8 mouse cellular contexts compared by ENCODE assay signal in the genomic region with DNA sequence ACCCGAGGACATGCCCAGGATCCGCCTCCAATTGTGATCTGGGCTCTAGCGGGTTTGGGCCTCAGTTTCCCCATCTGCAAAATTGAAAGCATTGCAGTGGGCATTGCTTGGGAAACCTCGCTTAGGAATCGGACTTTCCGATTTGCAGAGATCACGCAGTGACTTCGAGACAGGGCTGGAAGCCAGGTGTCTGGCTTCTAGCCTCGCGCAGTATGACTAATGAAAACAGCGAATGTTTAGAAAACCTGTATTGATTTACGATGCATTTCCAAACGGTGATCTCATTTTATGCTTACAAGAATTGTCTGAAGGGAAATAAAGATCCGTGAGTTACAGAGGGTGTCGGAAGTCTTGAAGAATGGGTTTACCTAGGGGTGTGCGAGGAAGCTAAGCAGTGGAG. TPM values are rescaled to one million over a fixed set of nuclear protein-coding genes. Genes with fewer than 3 reads are reported as not detected.
DNase-seq lines count a peak whose midpoint lies in the region; ATAC-seq lines count a peak whose summit lies in the region.

No protein-coding gene starts in this region.

- H3K4me2 ChIP-seq in kidney, embryonic 16.5 days (replicated peaks; ENCODE audit: low read depth, low read length): peak overlapping the region; percentile 68
- peak overlapping the region; percentile 86 for H3K4me2 ChIP-seq in forebrain, embryonic 12.5 days
- peak overlapping the region; percentile 92 for H3K4me2 ChIP-seq in liver, embryonic 15.5 days

- peak overlapping the region; percentile 91 for H3K27ac ChIP-seq in kidney, embryonic 16.5 days (ENCODE audit: low read length)
- peak overlapping the region; percentile 92 for H3K27ac ChIP-seq in forebrain, embryonic 12.5 days
- peak overlapping the region; percentile 80 for H3K27ac ChIP-seq in liver, embryonic 15.5 days (replicated peaks)

- no peaks in the 10 kb centered on the region for H3K9me3 ChIP-seq in kidney, embryonic 16.5 days (ENCODE audit: low read length)
- no peaks in the 10 kb centered on the region for H3K9me3 ChIP-seq in forebrain, embryonic 12.5 days
- H3K9me3 ChIP-seq in liver, embryonic 15.5 days (replicated peaks): no peaks in the 10 kb centered on the region

- H3K9ac ChIP-seq in kidney, embryonic 16.5 days (replicated peaks; ENCODE audit: low read length): peak overlapping the region; percentile 90
- peak overlapping the region; percentile 87 for H3K9ac ChIP-seq in forebrain, embryonic 12.5 days
- peak overlapping the region; percentile 73 for H3K9ac ChIP-seq in liver, embryonic 15.5 days

- WGBS in kidney, embryonic 16.5 days: under 1% methylated on average over 16 of the region's 16 CpGs
- 2% methylated on average over 16 of the region's 16 CpGs for WGBS in forebrain, embryonic 12.5 days
- WGBS in liver, embryonic 15.5 days (ENCODE audit: insufficient replicate concordance): under 1% methylated on average over 16 of the region's 16 CpGs

- ATAC-seq in kidney, embryonic 16.5 days (ENCODE audit: low FRiP score, low TSS enrichment): 0 out of 2 replicates have a peak, but pooled peaks have one; percentile 6
- no peak for ATAC-seq in forebrain, embryonic 12.5 days (ENCODE audit: low FRiP score)
- ATAC-seq in liver, embryonic 15.5 days (ENCODE audit: insufficient read depth): no peak

- no peaks in the 10 kb centered on the region for H3K27me3 ChIP-seq in kidney, embryonic 16.5 days (ENCODE audit: insufficient read depth, low read length)
- H3K27me3 ChIP-seq in forebrain, embryonic 12.5 days: no peaks in the 10 kb centered on the region
- H3K27me3 ChIP-seq in liver, embryonic 15.5 days: no peaks in the 10 kb centered on the region

- H3K36me3 ChIP-seq in kidney, embryonic 16.5 days (ENCODE audit: insufficient read depth, low read length): peaks cover 30% of the 10 kb centered on the region
- H3K36me3 ChIP-seq in forebrain, embryonic 12.5 days (replicated peaks): peaks cover 38% of the 10 kb centered on the region
- peaks cover 33% of the 10 kb centered on the region for H3K36me3 ChIP-seq in liver, embryonic 15.5 days (replicated peaks)

- peak overlapping the region; percentile 81 for H3K4me3 ChIP-seq in kidney, embryonic 16.5 days (ENCODE audit: low read length)
- peak overlapping the region; percentile 86 for H3K4me3 ChIP-seq in forebrain, embryonic 12.5 days (replicated peaks)
- H3K4me3 ChIP-seq in liver, embryonic 15.5 days (replicated peaks): peak overlapping the region; percentile 76

- H3K4me1 ChIP-seq in kidney, embryonic 16.5 days (ENCODE audit: insufficient read depth, low read length): peaks cover 14% of the 10 kb centered on the region
- peaks cover 20% of the 10 kb centered on the region for H3K4me1 ChIP-seq in forebrain, embryonic 12.5 days
- H3K4me1 ChIP-seq in liver, embryonic 15.5 days (replicated peaks): peaks cover 30% of the 10 kb centered on the region

- no peak for DNase-seq in kidney, postnatal 10 days
- DNase-seq in NIH3T3 (ENCODE audit: low read depth): peak; percentile 82
- DNase-seq in embryo, embryonic 11 days: no peak
- no peak for DNase-seq in ovary, adult 18-20 months (ENCODE audit: low spot score)
- no peak for DNase-seq in cerebellum, postnatal 4 days (ENCODE audit: low spot score in 2 of 2)

RNA-seq across cellular contexts. Expression of gene Prpf19, which starts 0.7 kb away (rescaled TPM):
- 47.6 and 51.3 TPM in 2 replicates for polyA plus RNA-seq in kidney, embryonic 16.5 days (2015; fragmentation: Nextera tagmentation; extraction: Ambion mirVana)
- polyA plus RNA-seq in forebrain, embryonic 12.5 days (2016; fragmentation: Nextera tagmentation; extraction: Ambion mirVana): 43.3 and 49.6 TPM in 2 replicates
- polyA plus RNA-seq in liver, embryonic 15.5 days (2015; fragmentation: Nextera tagmentation; extraction: Ambion mirVana): 13.6 and 14.5 TPM in 2 replicates

RNA-seq across cellular contexts. Expression of gene Tmem109, which starts 13.9 kb away (rescaled TPM):
- 115 and 118 TPM in 2 replicates for polyA plus RNA-seq in kidney, embryonic 16.5 days (2015; fragmentation: Nextera tagmentation; extraction: Ambion mirVana)
- polyA plus RNA-seq in forebrain, embryonic 12.5 days (2016; fragmentation: Nextera tagmentation; extraction: Ambion mirVana): 35.6 and 36.6 TPM in 2 replicates
- 20.0 and 20.6 TPM in 2 replicates for polyA plus RNA-seq in liver, embryonic 15.5 days (2015; fragmentation: Nextera tagmentation; extraction: Ambion mirVana)

RNA-seq across cellular contexts. Expression of gene Zp1, which starts 24.7 kb away (rescaled TPM):
- polyA plus RNA-seq in kidney, embryonic 16.5 days (2015; fragmentation: Nextera tagmentation; extraction: Ambion mirVana): not detected in 2 replicates
- polyA plus RNA-seq in forebrain, embryonic 12.5 days (2016; fragmentation: Nextera tagmentation; extraction: Ambion mirVana): not detected in 2 replicates
- polyA plus RNA-seq in liver, embryonic 15.5 days (2015; fragmentation: Nextera tagmentation; extraction: Ambion mirVana): not detected in 2 replicates

RNA-seq across cellular contexts. Expression of gene Tmem132a, which starts 26.0 kb away (rescaled TPM):
- polyA plus RNA-seq in kidney, embryonic 16.5 days (2015; fragmentation: Nextera tagmentation; extraction: Ambion mirVana): 88.6 and 94.4 TPM in 2 replicates
- polyA plus RNA-seq in forebrain, embryonic 12.5 days (2016; fragmentation: Nextera tagmentation; extraction: Ambion mirVana): 115 and 126 TPM in 2 replicates
- polyA plus RNA-seq in liver, embryonic 15.5 days (2015; fragmentation: Nextera tagmentation; extraction: Ambion mirVana): 2.8 and 3.5 TPM in 2 replicates

RNA-seq across cellular contexts. Expression of gene Ptgdr2, which starts 41.3 kb away (rescaled TPM):
- 0.10 TPM in 1 of 2 replicates, not detected in the other for polyA plus RNA-seq in kidney, embryonic 16.5 days (2015; fragmentation: Nextera tagmentation; extraction: Ambion mirVana)
- polyA plus RNA-seq in forebrain, embryonic 12.5 days (2016; fragmentation: Nextera tagmentation; extraction: Ambion mirVana): 0.08 TPM in 1 of 2 replicates, not detected in the other
- not detected in 2 replicates for polyA plus RNA-seq in liver, embryonic 15.5 days (2015; fragmentation: Nextera tagmentation; extraction: Ambion mirVana)
